Mouse (Mus musculus) hindbrain, embryonic 13.5 days (tissue): ENCODE results near the gene 7530416G11Rik. TPM values are rescaled to one million over a fixed set of nuclear protein-coding genes. Genes with fewer than 3 reads are reported as not detected.

Experiments used
- ATAC-seq: fragments of 200-750 bp; cut with Nextera tagmentation; 2 replicates; pipeline ENCODE4 v1.8.0; 2017; ENCODE audit warnings: moderate TSS enrichment; ENCODE audit not compliant: low FRiP score
- H3K27ac ChIP-seq: fragments of 300-500 bp; sonication (generic); 2 replicates; pipeline ENCODE4 v1.5.1; 2015; ENCODE audit warnings: inconsistent platforms, mild to moderate bottlenecking, moderate library complexity
- H3K27me3 ChIP-seq: fragments of 300-500 bp; sonication (generic); 2 replicates; pipeline ENCODE4 v1.6.1; 2015; ENCODE audit warnings: mild to moderate bottlenecking, inconsistent platforms
- H3K36me3 ChIP-seq: fragments of 300-500 bp; sonication (generic); 2 replicates; pipeline ENCODE4 v1.6.1; 2015; ENCODE audit warnings: mild to moderate bottlenecking, inconsistent platforms
- H3K4me1 ChIP-seq: fragments of 300-500 bp; sonication (generic); replicated peaks from 2 replicates; pipeline ENCODE4 v1.6.1; 2015; ENCODE audit warnings: inconsistent platforms
- H3K4me2 ChIP-seq: fragments of 300-500 bp; sonication (generic); 2 replicates; pipeline ENCODE4 v1.6.1; 2015; ENCODE audit warnings: inconsistent platforms, mild to moderate bottlenecking, moderate library complexity
- H3K4me3 ChIP-seq: fragments of 300-500 bp; sonication (generic); 2 replicates; pipeline ENCODE4 v1.5.1; 2015; ENCODE audit warnings: mild to moderate bottlenecking, inconsistent platforms
- H3K9ac ChIP-seq: fragments of 300-500 bp; sonication (generic); 2 replicates; pipeline ENCODE4 v1.6.1; 2015; ENCODE audit warnings: mild to moderate bottlenecking, inconsistent platforms
- H3K9me3 ChIP-seq: fragments of 300-500 bp; sonication (generic); 2 replicates; pipeline ENCODE4 v1.6.1; 2016; ENCODE audit warnings: inconsistent platforms
- WGBS: fragments of 180-500 bp; shearing (Covaris S2); methylation state at CpG from one replicate; pipeline ENCODE4 v1.1.7; 2015; 5-methylcytosine and 5-hydroxymethylcytosine counted together
- polyA plus RNA-seq: library from polyadenylated mRNA; unstranded; fragments of >200 nt; fragmentation: Nextera tagmentation; extraction: Ambion mirVana; gene quantifications from 2 replicates; pipeline ENCODE4 v1.2.1, GENCODE M21; 2015

The 7530416G11Rik gene
- polyA plus RNA-seq, 1 experiment from 2014 or later = not detected

DNA sequence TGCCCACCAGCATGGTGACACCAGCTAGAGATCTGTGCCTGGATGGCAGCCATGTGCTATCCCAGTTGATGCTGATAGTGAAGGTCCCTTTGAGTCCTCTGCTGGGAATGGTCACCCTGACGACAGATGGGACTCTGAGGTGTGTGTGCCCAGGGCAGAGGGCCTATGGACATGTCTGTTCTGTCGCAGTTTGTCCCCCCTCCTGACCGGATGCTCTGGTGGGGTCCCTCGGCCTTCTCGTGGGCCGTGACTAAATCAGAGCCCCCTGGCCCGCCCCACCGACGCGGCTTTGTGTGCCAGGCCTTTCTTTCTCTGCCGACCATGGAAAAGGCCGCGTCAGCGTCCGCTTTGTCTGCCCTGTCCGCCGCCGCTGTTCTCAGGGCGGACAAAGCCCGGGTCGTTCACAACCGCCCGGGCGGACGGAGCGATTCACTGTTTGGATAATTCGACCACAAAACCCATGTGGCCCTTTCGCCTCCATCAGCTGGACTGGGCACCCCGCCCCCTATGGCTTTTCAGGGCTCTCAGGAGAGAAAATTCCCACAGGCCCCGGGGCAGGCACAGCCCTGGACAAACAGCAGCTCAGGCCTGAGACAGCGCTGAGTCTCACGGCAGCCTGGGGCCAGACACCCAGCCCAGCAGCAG, 4.5 kb upstream of the 7530416G11Rik start:
- peak; percentile 33; the same call in 1 of the 2 replicates for ATAC-seq
- Histone ChIP-seq H3K4me1 (peaks cover 29% of the 10 kb centered on the region), H3K36me3 (no peaks in the 10 kb centered on the region), H3K4me2 (no peak overlapping the region), H3K9me3 (no peaks in the 10 kb centered on the region), H3K9ac (peak overlapping the region; percentile 59; the same call in 1 of the 2 replicates), H3K27me3 (no peaks in the 10 kb centered on the region), H3K4me3 (no peak overlapping the region), H3K27ac (peak overlapping the region; percentile 78)
- 15% methylated on average over 32 of the region's 32 CpGs for WGBS

- Histone ChIP-seq H3K9ac (no peak overlapping the region; the same call in 1 of the 2 replicates), H3K4me3 (no peak overlapping the region), H3K27me3 (no peaks in the 10 kb centered on the region), H3K4me1 (peaks cover 29% of the 10 kb centered on the region), H3K4me2 (no peak overlapping the region), H3K9me3 (no peaks in the 10 kb centered on the region), H3K27ac (0 out of 2 replicates have a peak overlapping the region, but pooled peaks have one; percentile 78), H3K36me3 (no peaks in the 10 kb centered on the region)
- no peak for ATAC-seq
- WGBS = 73% methylated on average over 1 of the region's 1 CpGs
Observed at GRCm38 (mm10) chr15:85506680-85507079, 3.7 kb upstream of the 7530416G11Rik start.

DNA sequence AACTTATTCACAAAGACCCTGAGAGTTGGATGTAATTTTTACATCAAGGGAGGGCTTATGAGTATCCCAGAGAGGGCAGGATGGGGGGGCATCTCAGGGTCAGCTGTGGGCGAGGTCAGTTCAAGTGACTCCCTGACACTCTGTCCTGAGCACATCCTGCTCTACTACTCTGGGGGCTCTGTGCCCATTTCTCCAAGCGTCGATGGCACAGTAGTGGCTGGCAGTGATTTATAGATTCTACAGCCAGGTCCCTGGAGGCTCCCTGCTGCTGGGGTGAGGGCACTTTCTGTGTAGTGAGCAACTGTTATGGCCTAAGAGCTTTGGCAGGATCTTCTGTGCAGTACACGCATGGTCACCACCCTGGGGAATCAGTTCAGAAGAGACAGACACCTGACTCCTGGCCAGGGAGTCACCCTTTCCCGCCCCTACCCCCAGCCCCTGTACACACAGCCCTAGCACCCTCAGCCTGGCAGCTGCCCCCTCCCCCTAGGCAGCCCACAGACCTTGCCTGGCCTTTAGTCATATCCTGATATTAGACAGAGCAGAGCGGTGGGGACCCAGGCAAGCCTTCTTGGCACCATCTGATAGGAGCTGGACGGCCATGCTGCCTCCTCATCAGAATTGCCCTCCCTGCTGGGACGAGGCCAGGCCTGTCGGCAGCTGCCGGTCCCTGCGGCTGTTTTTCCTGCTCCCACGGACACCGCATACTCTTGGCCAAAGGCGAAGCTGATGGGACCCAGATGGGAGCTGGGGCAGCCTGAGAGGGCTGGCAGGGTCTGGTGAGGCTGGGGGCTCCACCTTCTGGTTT, 2.3 kb upstream of the 7530416G11Rik start:
- Histone ChIP-seq H3K9ac (no peak overlapping the region), H3K27ac (peak overlapping the region; percentile 58), H3K36me3 (no peaks in the 10 kb centered on the region), H3K9me3 (no peaks in the 10 kb centered on the region), H3K4me1 (peaks cover 29% of the 10 kb centered on the region), H3K27me3 (no peaks in the 10 kb centered on the region), H3K4me3 (no peak overlapping the region), H3K4me2 (no peak overlapping the region)
- peak; percentile 47 for ATAC-seq
- 41% methylated on average over 14 of the region's 14 CpGs for WGBS

DNA sequence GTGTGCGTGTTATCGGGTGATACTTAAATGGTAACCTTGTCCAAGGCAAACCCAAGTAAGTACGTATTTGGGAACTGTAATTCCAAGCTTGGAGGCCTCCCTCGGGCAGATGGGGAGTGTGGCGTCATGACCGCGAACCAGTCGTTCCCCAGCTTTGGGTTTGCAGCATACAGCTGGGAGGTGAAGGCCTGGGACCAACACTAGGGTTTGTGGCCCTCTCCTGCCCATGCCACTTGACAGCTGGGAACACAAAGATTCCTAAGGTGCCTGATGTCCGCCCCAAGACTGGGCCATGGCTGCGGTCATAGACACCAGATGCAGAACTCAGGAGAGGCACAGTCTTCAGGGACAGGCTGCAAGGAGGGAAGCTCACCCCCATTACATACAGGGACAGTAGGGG, 2.8 kb downstream of the 7530416G11Rik start:
- no peak for ATAC-seq
- H3K27me3 ChIP-seq = 0 out of 2 replicates have a peak, but pooled peaks cover 4% of the 10 kb centered on the region
- peaks cover 27% of the 10 kb centered on the region for H3K4me1 ChIP-seq
- no peak overlapping the region for H3K4me3 ChIP-seq
- no peaks in the 10 kb centered on the region for H3K9me3 ChIP-seq
- WGBS = 90% methylated on average over 10 of the region's 10 CpGs
- H3K36me3 ChIP-seq = no peaks in the 10 kb centered on the region
- H3K27ac ChIP-seq = no peak overlapping the region
- H3K9ac ChIP-seq = no peak overlapping the region
- no peak overlapping the region for H3K4me2 ChIP-seq

DNA sequence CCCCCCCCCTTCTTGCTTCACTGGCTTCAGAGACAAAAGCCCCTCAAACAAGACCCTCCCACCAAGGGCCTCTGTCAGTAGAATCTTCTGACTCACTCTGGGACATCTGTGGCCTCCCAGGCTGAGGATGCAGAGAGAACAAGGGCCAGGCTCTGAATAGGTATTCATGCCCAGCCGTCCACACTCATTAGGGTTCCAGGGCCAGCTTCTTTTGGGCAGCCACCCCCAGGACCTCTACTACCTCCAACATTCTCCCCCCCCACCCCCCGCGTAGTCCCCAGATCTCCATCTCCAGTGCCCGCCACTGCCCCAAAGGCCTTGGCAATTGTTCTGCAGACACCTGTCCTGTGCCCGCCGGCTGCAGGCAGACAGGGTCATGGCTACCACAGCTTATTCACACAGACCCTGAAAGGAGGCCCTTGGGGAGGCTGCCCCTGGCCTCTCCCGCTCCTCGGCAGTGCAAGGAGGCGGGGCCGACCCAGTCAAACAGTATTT, 5.0 kb downstream of the 7530416G11Rik start:
- H3K4me1 ChIP-seq = peaks cover 43% of the 10 kb centered on the region
- no peak overlapping the region for H3K9ac ChIP-seq
- WGBS = 9% methylated on average over 10 of the region's 10 CpGs
- H3K9me3 ChIP-seq = no peaks in the 10 kb centered on the region
- 0 out of 2 replicates have a peak, but pooled peaks cover 4% of the 10 kb centered on the region for H3K27me3 ChIP-seq
- peak overlapping the region; percentile 69; the same call in 1 of the 2 replicates for H3K27ac ChIP-seq
- H3K4me3 ChIP-seq = no peak overlapping the region
- H3K36me3 ChIP-seq = no peaks in the 10 kb centered on the region
- peak overlapping the region; percentile 29; the same call in 1 of the 2 replicates for H3K4me2 ChIP-seq
- peak; percentile 49; the same call in 1 of the 2 replicates for ATAC-seq

GRCm38 (mm10) chr15:85497548-85497947, 5.5 kb downstream of the 7530416G11Rik start:
- ATAC-seq = no peak
- H3K27ac ChIP-seq = peak overlapping the region; percentile 69; the same call in 1 of the 2 replicates
- WGBS = 70% methylated on average over 4 of the region's 4 CpGs

GRCm38 (mm10) chr15:85494163-85494621, 8.8 kb downstream of the 7530416G11Rik start:
- peaks cover 51% of the 10 kb centered on the region for H3K4me1 ChIP-seq
- no peak overlapping the region for H3K9ac ChIP-seq
- ATAC-seq = peak; percentile 56; the same call in 1 of the 2 replicates
- no peaks in the 10 kb centered on the region for H3K9me3 ChIP-seq
- no peak overlapping the region for H3K4me3 ChIP-seq
- peak overlapping the region; percentile 13; the same call in 1 of the 2 replicates for H3K4me2 ChIP-seq
- 5% methylated on average over 11 of the region's 11 CpGs for WGBS
- H3K27me3 ChIP-seq = no peaks in the 10 kb centered on the region
- no peaks in the 10 kb centered on the region for H3K36me3 ChIP-seq
- H3K27ac ChIP-seq = peak overlapping the region; percentile 70

More at GRCm38 (mm10) chr15:85497548-85497947, 5.5 kb downstream of the 7530416G11Rik start:
- H3K9ac ChIP-seq = no peak overlapping the region
- H3K9me3 ChIP-seq = no peaks in the 10 kb centered on the region
- 0 out of 2 replicates have a peak, but pooled peaks cover 4% of the 10 kb centered on the region for H3K27me3 ChIP-seq
- H3K4me3 ChIP-seq = no peak overlapping the region
- H3K36me3 ChIP-seq = no peaks in the 10 kb centered on the region
- peaks cover 41% of the 10 kb centered on the region for H3K4me1 ChIP-seq
- no peak overlapping the region for H3K4me2 ChIP-seq

GRCm38 (mm10) chr15:85489751-85490150, 13.3 kb downstream of the 7530416G11Rik start:
- WGBS = 47% methylated on average over 7 of the region's 7 CpGs
- ATAC-seq = no peak
- Histone ChIP-seq H3K9me3 (0 out of 2 replicates have a peak, but pooled peaks cover 5% of the 10 kb centered on the region), H3K36me3 (no peaks in the 10 kb centered on the region), H3K27ac (no peak overlapping the region), H3K4me2 (no peak overlapping the region), H3K9ac (no peak overlapping the region), H3K4me3 (no peak overlapping the region), H3K27me3 (no peaks in the 10 kb centered on the region), H3K4me1 (peaks cover 36% of the 10 kb centered on the region)

DNA sequence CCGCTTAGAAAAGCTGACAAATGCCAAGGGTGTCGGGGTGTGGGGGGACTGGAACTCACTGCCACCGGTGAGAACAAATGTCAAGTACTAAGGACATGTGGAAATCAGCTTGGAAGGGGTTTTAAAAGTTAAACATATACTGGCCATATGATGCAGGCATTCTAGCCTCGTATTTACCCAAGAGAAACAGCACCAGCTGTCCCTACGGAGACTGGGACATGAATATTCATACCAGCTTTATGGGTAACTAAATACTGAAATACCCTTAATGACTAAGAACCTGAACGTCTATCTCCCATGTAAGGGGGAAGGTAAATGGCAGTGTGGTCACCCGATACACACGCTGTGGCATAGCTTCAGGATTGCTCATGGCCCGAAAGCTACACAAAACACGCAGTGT, 14.1 kb downstream of the 7530416G11Rik start:
- 68% methylated on average over 10 of the region's 10 CpGs for WGBS
- Histone ChIP-seq H3K4me1 (peaks cover 28% of the 10 kb centered on the region), H3K27ac (no peak overlapping the region), H3K9me3 (0 out of 2 replicates have a peak, but pooled peaks cover 5% of the 10 kb centered on the region), H3K4me3 (no peak overlapping the region), H3K27me3 (no peaks in the 10 kb centered on the region), H3K36me3 (no peaks in the 10 kb centered on the region), H3K9ac (no peak overlapping the region), H3K4me2 (no peak overlapping the region)
- ATAC-seq = no peak

GRCm38 (mm10) chr15:85480630-85481029, 22.4 kb downstream of the 7530416G11Rik start:
- no peak overlapping the region for H3K4me2 ChIP-seq
- peak; percentile 66 for ATAC-seq
- H3K27me3 ChIP-seq = no peaks in the 10 kb centered on the region
- no peak overlapping the region for H3K4me3 ChIP-seq
- H3K9me3 ChIP-seq = no peaks in the 10 kb centered on the region
- H3K9ac ChIP-seq = peak overlapping the region; percentile 19; the same call in 1 of the 2 replicates
- H3K4me1 ChIP-seq = peaks cover 20% of the 10 kb centered on the region
- WGBS = 22% methylated on average over 3 of the region's 3 CpGs
- H3K36me3 ChIP-seq = 0 out of 2 replicates have a peak, but pooled peaks cover 3% of the 10 kb centered on the region
- H3K27ac ChIP-seq = 0 out of 2 replicates have a peak overlapping the region, but pooled peaks have one; percentile 20

GRCm38 (mm10) chr15:85479919-85480318, 23.1 kb downstream of the 7530416G11Rik start:
- Histone ChIP-seq H3K27me3 (no peaks in the 10 kb centered on the region), H3K9me3 (no peaks in the 10 kb centered on the region), H3K36me3 (0 out of 2 replicates have a peak, but pooled peaks cover 5% of the 10 kb centered on the region), H3K4me1 (peaks cover 20% of the 10 kb centered on the region), H3K9ac (0 out of 2 replicates have a peak overlapping the region, but pooled peaks have one; percentile 19), H3K27ac (no peak overlapping the region), H3K4me2 (no peak overlapping the region), H3K4me3 (no peak overlapping the region)
- ATAC-seq = no peak
- 68% methylated on average over 5 of the region's 5 CpGs for WGBS

GRCm38 (mm10) chr15:85479365-85479764, 23.7 kb downstream of the 7530416G11Rik start:
- Histone ChIP-seq H3K4me2 (no peak overlapping the region), H3K4me1 (peaks cover 20% of the 10 kb centered on the region), H3K27ac (no peak overlapping the region), H3K36me3 (0 out of 2 replicates have a peak, but pooled peaks cover 5% of the 10 kb centered on the region), H3K9me3 (no peaks in the 10 kb centered on the region), H3K27me3 (no peaks in the 10 kb centered on the region), H3K4me3 (no peak overlapping the region), H3K9ac (no peak overlapping the region)
- ATAC-seq = no peak
- 82% methylated on average over 12 of the region's 12 CpGs for WGBS
